Mouse (Mus musculus): ENCODE measurements around the gene Ankzf1.

DNA sequence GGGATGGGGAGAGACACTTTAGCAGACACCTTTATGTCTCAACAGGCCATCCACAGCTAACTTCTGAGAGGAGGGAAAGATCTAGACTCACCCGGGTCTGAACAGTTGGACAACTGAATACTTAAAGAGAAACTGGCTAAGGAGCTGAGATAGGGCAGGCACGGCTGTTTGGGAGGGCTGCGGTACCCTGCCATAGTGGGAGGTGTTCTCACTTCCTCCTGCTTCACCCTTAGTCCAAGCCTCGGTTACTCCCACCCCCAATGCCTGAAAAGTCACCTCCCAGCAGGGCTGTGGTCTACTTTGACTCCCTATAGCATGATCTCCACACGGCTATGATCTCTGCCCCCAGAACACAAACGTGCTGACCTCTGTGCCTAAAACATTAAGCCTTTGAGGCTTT lies 31.6 kb downstream of the Ankzf1 start:
- TF ChIP-seq REST (IDR thresholded peaks at IDR 0.05; ENCODE audit: insufficient read depth, insufficient read length) (no peak), MYOG (IDR thresholded peaks at IDR 0.05; ENCODE audit: control insufficient read depth in 1 of 3, insufficient read depth in 1 of 3, insufficient read length in 2 of 3, low read depth in 2 of 3) (no peak), USF1 (IDR thresholded peaks at IDR 0.05; ENCODE audit: low read depth) (no peak), TCF3 (IDR thresholded peaks at IDR 0.05; ENCODE audit: insufficient read length, low read depth) (no peak), POLR2A (IDR thresholded peaks at IDR 0.05; ENCODE audit: insufficient read length, low read depth) (no peak), POLR2AphosphoS2 (IDR thresholded peaks at IDR 0.05; ENCODE audit: insufficient read length, low read depth) (no peak), E2F4 (IDR thresholded peaks at IDR 0.05; ENCODE audit: insufficient read depth) (no peak), TCF12 (IDR thresholded peaks at IDR 0.05; ENCODE audit: insufficient read depth, poor library complexity, severe bottlenecking) (no peak), MAX (IDR thresholded peaks at IDR 0.05; ENCODE audit: low read depth) (no peak), CEBPB (IDR thresholded peaks at IDR 0.05; ENCODE audit: insufficient read depth, poor library complexity, severe bottlenecking) (no peak), MYOD1 (IDR thresholded peaks at IDR 0.05; ENCODE audit: control insufficient read depth in 1 of 3, insufficient read length in 2 of 3, low read depth in 2 of 3) (no peak)

Measured in myocyte (in vitro differentiated cells).